Mouse (Mus musculus) lung, postnatal 4 days (tissue): ENCODE data around the gene Ntn1.

ENCODE experiments used
- DNase-seq, 2 experiments: peaks; one replicate each; pipeline ENCODE4 v3.0.0; 2021

Ntn1 gene

GRCm38 (mm10) chr11:68168427-68168826 is 232.2 kb downstream of the Ntn1 start:
- DNase-seq: peak in 1 of 2 experiments; percentile 44

- no peak for DNase-seq
These were observed 236.2 kb downstream of the Ntn1 start for GRCm38 (mm10) chr11:68164408-68164807.

- DNase-seq: no peak
These were observed 240.8 kb downstream of the Ntn1 start for GRCm38 (mm10) chr11:68159867-68160266.
